Mouse (Mus musculus): ENCODE measurements around the gene Odf3l1. TPM values are rescaled to one million over a fixed set of nuclear protein-coding genes. Genes with fewer than 3 reads are reported as not detected.

The Odf3l1 gene
- polyA plus RNA-seq, 1 experiment = not detected

GRCm38 (mm10) chr9:56884328-56884727 lies 19.8 kb upstream of the Odf3l1 start:
- no peak for TF ChIP-seq TAL1 (IDR thresholded peaks at IDR 0.05; ENCODE audit: low read length)
- TF ChIP-seq GATA1 (IDR thresholded peaks at IDR 0.05; ENCODE audit: low read length) = no peak
- no peaks in the 10 kb centered on the region for H3K9me3 ChIP-seq (ENCODE audit: control insufficient read depth, low read length)
- no peak overlapping the region for H3K4me3 ChIP-seq (replicated peaks)
- H3K4me1 ChIP-seq (ENCODE audit: control insufficient read depth) = no peaks in the 10 kb centered on the region
- H3K36me3 ChIP-seq (ENCODE audit: control insufficient read depth) = no peaks in the 10 kb centered on the region
- H3K27me3 ChIP-seq (ENCODE audit: control insufficient read depth) = no peaks in the 10 kb centered on the region

- no peak for TF ChIP-seq TAL1 (IDR thresholded peaks at IDR 0.05; ENCODE audit: low read length)
- TF ChIP-seq GATA1 (IDR thresholded peaks at IDR 0.05; ENCODE audit: low read length) = no peak
- no peaks in the 10 kb centered on the region for H3K36me3 ChIP-seq (ENCODE audit: control insufficient read depth)
- no peaks in the 10 kb centered on the region for H3K4me1 ChIP-seq (ENCODE audit: control insufficient read depth)
- no peak overlapping the region for H3K4me3 ChIP-seq (replicated peaks)
- no peaks in the 10 kb centered on the region for H3K27me3 ChIP-seq (ENCODE audit: control insufficient read depth)
- H3K9me3 ChIP-seq (ENCODE audit: control insufficient read depth, low read length) = no peaks in the 10 kb centered on the region
Observed at GRCm38 (mm10) chr9:56883470-56883869, 19.0 kb upstream of the Odf3l1 start.

GRCm38 (mm10) chr9:56882818-56883217 lies 18.3 kb upstream of the Odf3l1 start:
- Histone ChIP-seq H3K9me3 (ENCODE audit: control insufficient read depth, low read length) (no peaks in the 10 kb centered on the region), H3K4me1 (ENCODE audit: control insufficient read depth) (no peaks in the 10 kb centered on the region), H3K36me3 (ENCODE audit: control insufficient read depth) (no peaks in the 10 kb centered on the region), H3K27me3 (ENCODE audit: control insufficient read depth) (no peaks in the 10 kb centered on the region), H3K4me3 (replicated peaks) (no peak overlapping the region)
- TF ChIP-seq GATA1 (IDR thresholded peaks at IDR 0.05; ENCODE audit: low read length) = no peak
- no peak for TF ChIP-seq TAL1 (IDR thresholded peaks at IDR 0.05; ENCODE audit: low read length)

GRCm38 (mm10) chr9:56882283-56882682 lies 17.8 kb upstream of the Odf3l1 start:
- Histone ChIP-seq H3K27me3 (ENCODE audit: control insufficient read depth) (no peaks in the 10 kb centered on the region), H3K4me1 (ENCODE audit: control insufficient read depth) (no peaks in the 10 kb centered on the region), H3K4me3 (replicated peaks) (no peak overlapping the region), H3K36me3 (ENCODE audit: control insufficient read depth) (no peaks in the 10 kb centered on the region), H3K9me3 (ENCODE audit: control insufficient read depth, low read length) (no peaks in the 10 kb centered on the region)
- no peak for TF ChIP-seq TAL1 (IDR thresholded peaks at IDR 0.05; ENCODE audit: low read length)
- no peak for TF ChIP-seq GATA1 (IDR thresholded peaks at IDR 0.05; ENCODE audit: low read length)

- no peak for TF ChIP-seq GATA1 (IDR thresholded peaks at IDR 0.05; ENCODE audit: low read length)
- H3K27me3 ChIP-seq (ENCODE audit: control insufficient read depth) = no peaks in the 10 kb centered on the region
- no peaks in the 10 kb centered on the region for H3K4me1 ChIP-seq (ENCODE audit: control insufficient read depth)
Observed at GRCm38 (mm10) chr9:56881539-56882082, 17.1 kb upstream of the Odf3l1 start.

GRCm38 (mm10) chr9:56880790-56881189 lies 16.3 kb upstream of the Odf3l1 start:
- Histone ChIP-seq H3K9me3 (ENCODE audit: control insufficient read depth, low read length) (no peaks in the 10 kb centered on the region), H3K27me3 (ENCODE audit: control insufficient read depth) (no peaks in the 10 kb centered on the region), H3K4me1 (ENCODE audit: control insufficient read depth) (no peaks in the 10 kb centered on the region), H3K36me3 (ENCODE audit: control insufficient read depth) (no peaks in the 10 kb centered on the region), H3K4me3 (replicated peaks) (no peak overlapping the region)
- TF ChIP-seq TAL1 (IDR thresholded peaks at IDR 0.05; ENCODE audit: low read length) (no peak), GATA1 (IDR thresholded peaks at IDR 0.05; ENCODE audit: low read length) (no peak)

More at GRCm38 (mm10) chr9:56881539-56882082, 17.1 kb upstream of the Odf3l1 start:
- H3K36me3 ChIP-seq (ENCODE audit: control insufficient read depth) = no peaks in the 10 kb centered on the region
- H3K4me3 ChIP-seq (replicated peaks) = no peak overlapping the region
- H3K9me3 ChIP-seq (ENCODE audit: control insufficient read depth, low read length) = no peaks in the 10 kb centered on the region

- Histone ChIP-seq H3K27me3 (ENCODE audit: control insufficient read depth) (no peaks in the 10 kb centered on the region), H3K4me3 (replicated peaks) (no peak overlapping the region), H3K9me3 (ENCODE audit: control insufficient read depth, low read length) (no peaks in the 10 kb centered on the region), H3K4me1 (ENCODE audit: control insufficient read depth) (no peaks in the 10 kb centered on the region), H3K36me3 (ENCODE audit: control insufficient read depth) (no peaks in the 10 kb centered on the region)
- TF ChIP-seq TAL1 (IDR thresholded peaks at IDR 0.05; ENCODE audit: low read length) = no peak
- no peak for TF ChIP-seq GATA1 (IDR thresholded peaks at IDR 0.05; ENCODE audit: low read length)
Observed at GRCm38 (mm10) chr9:56877284-56877683, 12.8 kb upstream of the Odf3l1 start.

- Histone ChIP-seq H3K36me3 (ENCODE audit: control insufficient read depth) (no peaks in the 10 kb centered on the region), H3K4me1 (ENCODE audit: control insufficient read depth) (no peaks in the 10 kb centered on the region), H3K4me3 (replicated peaks) (no peak overlapping the region), H3K9me3 (ENCODE audit: control insufficient read depth, low read length) (no peaks in the 10 kb centered on the region), H3K27me3 (ENCODE audit: control insufficient read depth) (no peaks in the 10 kb centered on the region)
- TF ChIP-seq GATA1 (IDR thresholded peaks at IDR 0.05; ENCODE audit: low read length) = no peak
Observed at GRCm38 (mm10) chr9:56876784-56877183, 12.3 kb upstream of the Odf3l1 start.

- no peaks in the 10 kb centered on the region for H3K27me3 ChIP-seq (ENCODE audit: control insufficient read depth)
- no peak for TF ChIP-seq GATA1 (IDR thresholded peaks at IDR 0.05; ENCODE audit: low read length)
- TF ChIP-seq TAL1 (IDR thresholded peaks at IDR 0.05; ENCODE audit: low read length) = no peak
- H3K4me1 ChIP-seq (ENCODE audit: control insufficient read depth) = no peaks in the 10 kb centered on the region
- no peaks in the 10 kb centered on the region for H3K36me3 ChIP-seq (ENCODE audit: control insufficient read depth)
- no peak overlapping the region for H3K4me3 ChIP-seq (replicated peaks)
- no peaks in the 10 kb centered on the region for H3K9me3 ChIP-seq (ENCODE audit: control insufficient read depth, low read length)
Observed at GRCm38 (mm10) chr9:56873097-56873496, 8.6 kb upstream of the Odf3l1 start.

All from erythroblast, embryonic 14.5 days (primary cell).